Mouse (Mus musculus) right cerebral cortex, adult 18-20 months (tissue): Measurements from ENCODE around the gene Gm12248.

Experiments
- DNase-seq: peaks from one replicate; pipeline ENCODE4 v3.0.0; 2022; ENCODE audit warnings: mixed read lengths

Gm12248 gene

GRCm38 (mm10) chr11:58093021-58093528, at the start of gene Gm12248:
Gene Gm12248 (minus strand): TSS chr11:58093134.
- DNase-seq, result no peak

GRCm38 (mm10) chr11:58139466-58139865, 46.5 kb upstream of the Gm12248 start:
- no peak for DNase-seq

GRCm38 (mm10) chr11:58138821-58139220, 45.9 kb upstream of the Gm12248 start:
- no peak for DNase-seq

- DNase-seq, result no peak
These were observed 43.7 kb upstream of the Gm12248 start for GRCm38 (mm10) chr11:58136677-58137076.

GRCm38 (mm10) chr11:58135296-58135695, 42.4 kb upstream of the Gm12248 start:
- DNase-seq, result no peak

GRCm38 (mm10) chr11:58134869-58135268, 41.9 kb upstream of the Gm12248 start:
- DNase-seq, result no peak

- DNase-seq, result no peak
These were observed 39.1 kb upstream of the Gm12248 start for GRCm38 (mm10) chr11:58132026-58132425.

- DNase-seq, result no peak
These were observed 36.4 kb upstream of the Gm12248 start for GRCm38 (mm10) chr11:58129302-58129843.

GRCm38 (mm10) chr11:58127544-58127943, 34.6 kb upstream of the Gm12248 start:
- DNase-seq, result no peak

GRCm38 (mm10) chr11:58126397-58127160, 33.6 kb upstream of the Gm12248 start:
- peak; percentile 21 for DNase-seq

GRCm38 (mm10) chr11:58125021-58125420, 32.1 kb upstream of the Gm12248 start:
- DNase-seq, result no peak

GRCm38 (mm10) chr11:58123711-58124110, 30.8 kb upstream of the Gm12248 start:
- DNase-seq, result no peak

- no peak for DNase-seq
These were observed 28.4 kb upstream of the Gm12248 start for GRCm38 (mm10) chr11:58121351-58121750.

- DNase-seq, result no peak
These were observed 27.7 kb upstream of the Gm12248 start for GRCm38 (mm10) chr11:58120655-58121054.

GRCm38 (mm10) chr11:58117044-58117652, 24.2 kb upstream of the Gm12248 start:
- no peak for DNase-seq

GRCm38 (mm10) chr11:58116560-58116959, 23.6 kb upstream of the Gm12248 start:
- DNase-seq, result no peak

GRCm38 (mm10) chr11:58107664-58108337, 14.9 kb upstream of the Gm12248 start:
- DNase-seq, result no peak

- DNase-seq, result no peak
These were observed 14.1 kb upstream of the Gm12248 start for GRCm38 (mm10) chr11:58107009-58107408.

GRCm38 (mm10) chr11:58104351-58104791, 11.4 kb upstream of the Gm12248 start:
- DNase-seq, result no peak

GRCm38 (mm10) chr11:58103697-58104306, 10.9 kb upstream of the Gm12248 start, which contains the start of gene Cnot8:
Gene Cnot8 (plus strand): TSS chr11:58104153.
- DNase-seq, result peak; percentile 99

GRCm38 (mm10) chr11:58103344-58103653, 10.4 kb upstream of the Gm12248 start:
- DNase-seq, result peak; percentile 8

- DNase-seq, result no peak
These were observed 9.8 kb upstream of the Gm12248 start for GRCm38 (mm10) chr11:58102581-58103343.
